Mouse (Mus musculus) kidney, postnatal 0 days (tissue): ENCODE results near the gene Aldh3b1. TPM values are rescaled to one million over a fixed set of nuclear protein-coding genes. Genes with fewer than 3 reads are reported as not detected.

Source experiments
- ATAC-seq: fragments of 200-750 bp; cut with Nextera tagmentation; replicated peaks from 2 replicates; pipeline ENCODE4 v1.8.0; 2017; ENCODE audit warnings: low read depth, moderate number of reproducible peaks, moderate TSS enrichment, moderate library complexity; ENCODE audit not compliant: low FRiP score
- DNase-seq: peaks from one replicate; pipeline ENCODE4 v3.0.0-alpha.2; 2016; ENCODE audit warnings: low spot score
- H3K27ac ChIP-seq: fragments of 300-500 bp; sonication (generic); 2 replicates; pipeline ENCODE4 v1.5.1; 2014; ENCODE audit warnings: mild to moderate bottlenecking
- H3K27me3 ChIP-seq: fragments of 300-500 bp; sonication (generic); 2 replicates; pipeline ENCODE4 v1.6.1; 2014; ENCODE audit warnings: low read length, mixed read lengths; ENCODE audit not compliant: insufficient read depth
- H3K36me3 ChIP-seq: fragments of 300-500 bp; sonication (generic); 2 replicates; pipeline ENCODE4 v1.6.1; 2014; ENCODE audit warnings: low read length, mixed read lengths; ENCODE audit not compliant: insufficient read depth
- H3K4me1 ChIP-seq: fragments of 300-500 bp; sonication (generic); replicated peaks from 2 replicates; pipeline ENCODE4 v1.6.1; 2014; ENCODE audit warnings: antibody characterized with exemption, low read length, mixed read lengths; ENCODE audit not compliant: insufficient read depth
- H3K4me2 ChIP-seq: fragments of 300-500 bp; sonication (generic); 2 replicates; pipeline ENCODE4 v1.6.1; 2014; ENCODE audit warnings: mild to moderate bottlenecking, low read length, moderate library complexity, mixed read lengths
- H3K4me3 ChIP-seq: fragments of 300-500 bp; sonication (generic); replicated peaks from 2 replicates; pipeline ENCODE4 v1.5.1; 2014; ENCODE audit warnings: low read depth, low read length
- H3K9ac ChIP-seq: fragments of 300-500 bp; sonication (generic); 2 replicates; pipeline ENCODE4 v1.6.1; 2014; ENCODE audit warnings: low read depth, low read length
- H3K9me3 ChIP-seq: fragments of 300-500 bp; sonication (generic); replicated peaks from 2 replicates; pipeline ENCODE4 v1.6.1; 2016; ENCODE audit warnings: low read length, inconsistent platforms, mixed read lengths
- CTCF ChIP-seq: IDR thresholded peaks from 2 replicates; pipeline ENCODE4 v1.5.1; 2016; ENCODE audit warnings: antibody characterized with exemption, low read depth, mild to moderate bottlenecking, moderate library complexity
- WGBS: fragments of 180-500 bp; shearing (Covaris S2); extraction: QIAGEN DNeasy Blood & Tissue Kit; methylation state at CpG from one replicate; pipeline ENCODE4 v1.1.7; 2014; 5-methylcytosine and 5-hydroxymethylcytosine counted together
- polyA plus RNA-seq: library from polyadenylated mRNA; unstranded; fragments of >200 nt; fragmentation: Nextera tagmentation; extraction: Ambion mirVana; gene quantifications from 2 replicates; pipeline ENCODE4 v1.2.1, GENCODE M21; 2015

Aldh3b1 gene
- polyA plus RNA-seq, 1 experiment from 2014 or later, result 3.8 TPM

DNA sequence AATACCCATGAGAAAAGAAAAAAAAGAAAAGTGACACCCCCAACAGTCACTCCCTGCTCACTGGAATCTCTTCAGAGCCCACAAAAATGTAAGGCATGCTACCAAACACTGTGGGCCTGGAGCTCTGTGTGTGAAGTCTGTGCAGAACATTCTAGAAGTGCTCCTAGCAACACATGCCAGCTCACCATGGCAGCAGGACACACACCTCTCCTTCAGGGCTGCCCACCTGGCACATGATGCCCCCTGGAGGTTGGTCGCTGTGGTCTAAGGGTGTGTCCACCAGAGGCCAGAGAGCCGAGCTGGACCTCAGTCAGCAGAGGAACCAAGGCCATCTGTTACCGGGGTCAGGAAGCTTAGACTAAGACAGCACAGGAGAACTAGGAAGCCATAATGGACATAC, 3.3 kb downstream of the Aldh3b1 start:
- H3K27ac ChIP-seq, result peak overlapping the region; percentile 42; the same call in 1 of the 2 replicates
- TF ChIP-seq CTCF, result peak; percentile 40; the same call in 1 of the 2 replicates
- DNase-seq (peak; percentile 71), ATAC-seq (no peak)
- no peak overlapping the region for H3K9ac ChIP-seq
- H3K9me3 ChIP-seq, result no peaks in the 10 kb centered on the region
- peaks cover 22% of the 10 kb centered on the region for H3K4me1 ChIP-seq
- H3K4me2 ChIP-seq, result no peak overlapping the region
- H3K36me3 ChIP-seq, result no peaks in the 10 kb centered on the region
- 58% methylated on average over 3 of the region's 3 CpGs for WGBS
- H3K27me3 ChIP-seq, result no peaks in the 10 kb centered on the region
- H3K4me3 ChIP-seq, result no peak overlapping the region

DNA sequence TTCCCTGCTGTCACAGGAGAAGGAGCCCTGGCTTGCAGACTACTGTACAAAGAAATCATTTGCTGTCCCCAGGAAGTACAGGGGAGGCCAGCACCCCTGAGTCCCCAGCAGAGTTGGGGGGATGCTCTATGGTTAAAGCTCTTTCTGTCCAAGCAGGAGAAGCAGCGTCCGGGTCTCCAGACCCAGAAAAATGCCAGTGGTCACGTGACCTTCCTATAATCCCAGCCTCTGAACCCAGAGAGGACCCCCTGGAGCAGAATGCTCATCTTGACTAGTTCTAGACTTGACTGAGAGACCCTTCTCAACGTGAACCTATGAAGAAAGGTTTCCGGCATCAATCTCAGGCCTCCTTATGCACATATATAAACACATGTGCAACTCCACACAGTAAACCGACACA, 3.7 kb downstream of the Aldh3b1 start:
- Histone ChIP-seq H3K4me2 (no peak overlapping the region), H3K36me3 (no peaks in the 10 kb centered on the region), H3K9me3 (no peaks in the 10 kb centered on the region), H3K27ac (no peak overlapping the region), H3K27me3 (no peaks in the 10 kb centered on the region), H3K4me1 (peaks cover 22% of the 10 kb centered on the region), H3K9ac (no peak overlapping the region), H3K4me3 (no peak overlapping the region)
- TF ChIP-seq CTCF, result no peak
- WGBS, result 75% methylated on average over 6 of the region's 6 CpGs
- no peak for DNase-seq
- ATAC-seq, result no peak

DNA sequence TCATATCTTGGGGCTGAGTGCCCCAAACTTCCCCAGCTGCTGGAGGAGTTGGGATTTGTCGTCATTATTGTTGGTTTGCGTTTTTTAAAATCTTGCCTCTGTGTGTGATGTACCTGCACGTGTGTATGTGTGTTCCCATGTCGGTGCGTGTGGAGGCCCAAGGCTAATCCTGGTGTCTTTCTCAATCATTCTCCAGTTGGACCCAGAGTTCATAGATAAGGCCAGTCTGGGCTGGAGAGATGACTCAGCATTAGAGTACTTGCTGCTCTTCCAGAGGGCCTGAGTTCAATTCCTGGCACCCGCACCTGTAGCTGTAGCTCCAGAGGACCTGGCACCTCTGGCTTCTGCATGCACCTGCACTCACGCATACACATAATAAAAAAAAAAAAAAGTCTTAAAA, 4.7 kb downstream of the Aldh3b1 start:
- WGBS, result 97% methylated on average over 7 of the region's 7 CpGs
- Histone ChIP-seq H3K9ac (no peak overlapping the region), H3K4me1 (peaks cover 12% of the 10 kb centered on the region; the same call in 1 of the 2 replicates), H3K4me2 (no peak overlapping the region), H3K9me3 (no peaks in the 10 kb centered on the region), H3K27ac (no peak overlapping the region), H3K27me3 (no peaks in the 10 kb centered on the region), H3K4me3 (no peak overlapping the region), H3K36me3 (no peaks in the 10 kb centered on the region)
- TF ChIP-seq CTCF, result no peak
- DNase-seq (no peak), ATAC-seq (no peak)

DNA sequence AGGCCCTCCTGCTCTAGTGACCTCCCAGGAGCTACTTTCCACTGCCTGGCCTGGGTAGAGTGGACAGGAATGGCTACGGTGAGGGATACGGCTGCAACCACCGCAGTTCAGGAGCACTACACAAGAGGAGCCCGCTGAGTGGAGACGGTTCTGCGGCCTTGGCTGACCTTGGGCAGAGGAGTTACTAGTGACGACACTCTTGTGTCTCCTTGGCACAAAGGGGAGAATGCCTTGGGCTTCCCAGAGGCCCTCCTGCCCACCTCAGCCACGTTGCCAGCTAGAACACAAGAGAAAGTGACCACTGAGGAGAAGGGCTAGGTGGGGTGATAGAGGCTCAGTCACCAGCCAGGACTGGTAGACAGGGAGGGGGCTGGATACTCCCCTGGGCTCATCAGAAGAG, 5.4 kb downstream of the Aldh3b1 start:
- no peak for ATAC-seq
- no peaks in the 10 kb centered on the region for H3K36me3 ChIP-seq
- no peak overlapping the region for H3K9ac ChIP-seq
- no peaks in the 10 kb centered on the region for H3K9me3 ChIP-seq
- 68% methylated on average over 8 of the region's 8 CpGs for WGBS
- H3K4me3 ChIP-seq, result no peak overlapping the region
- H3K4me1 ChIP-seq, result peaks cover 13% of the 10 kb centered on the region; the same call in 1 of the 2 replicates
- no peak for DNase-seq
- TF ChIP-seq CTCF, result no peak
- H3K27me3 ChIP-seq, result no peaks in the 10 kb centered on the region
- H3K27ac ChIP-seq, result peak overlapping the region; percentile 44
- H3K4me2 ChIP-seq, result no peak overlapping the region

DNA sequence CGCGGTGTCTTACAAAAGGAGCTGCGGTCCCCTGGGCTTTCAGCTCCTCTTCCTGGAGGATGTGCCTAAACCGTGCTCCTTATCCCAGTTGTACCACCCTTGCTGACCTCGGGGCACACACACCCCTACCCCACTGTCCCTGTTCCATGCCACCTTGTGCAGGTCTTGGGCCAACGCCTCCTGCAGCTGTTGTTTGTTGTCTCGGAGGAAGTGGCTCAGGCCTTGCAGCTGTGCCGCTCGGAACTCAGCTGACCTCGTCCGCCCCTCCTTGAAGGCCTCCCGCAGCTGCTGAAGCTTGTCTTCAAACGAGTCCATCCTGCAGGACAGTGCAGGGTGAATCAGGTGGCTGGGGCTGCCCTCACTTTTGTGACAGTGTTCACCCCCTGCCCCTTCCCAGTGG, 6.0 kb downstream of the Aldh3b1 start:
- peak; percentile 71 for DNase-seq
- Histone ChIP-seq H3K9ac (no peak overlapping the region), H3K9me3 (no peaks in the 10 kb centered on the region), H3K4me3 (no peak overlapping the region), H3K4me2 (no peak overlapping the region), H3K27ac (peak overlapping the region; percentile 44), H3K36me3 (no peaks in the 10 kb centered on the region), H3K27me3 (no peaks in the 10 kb centered on the region), H3K4me1 (peaks cover 14% of the 10 kb centered on the region; the same call in 1 of the 2 replicates)
- WGBS, result 21% methylated on average over 13 of the region's 13 CpGs
- no peak for TF ChIP-seq CTCF
- peak; percentile 21; the same call in 1 of the 2 replicates for ATAC-seq

DNA sequence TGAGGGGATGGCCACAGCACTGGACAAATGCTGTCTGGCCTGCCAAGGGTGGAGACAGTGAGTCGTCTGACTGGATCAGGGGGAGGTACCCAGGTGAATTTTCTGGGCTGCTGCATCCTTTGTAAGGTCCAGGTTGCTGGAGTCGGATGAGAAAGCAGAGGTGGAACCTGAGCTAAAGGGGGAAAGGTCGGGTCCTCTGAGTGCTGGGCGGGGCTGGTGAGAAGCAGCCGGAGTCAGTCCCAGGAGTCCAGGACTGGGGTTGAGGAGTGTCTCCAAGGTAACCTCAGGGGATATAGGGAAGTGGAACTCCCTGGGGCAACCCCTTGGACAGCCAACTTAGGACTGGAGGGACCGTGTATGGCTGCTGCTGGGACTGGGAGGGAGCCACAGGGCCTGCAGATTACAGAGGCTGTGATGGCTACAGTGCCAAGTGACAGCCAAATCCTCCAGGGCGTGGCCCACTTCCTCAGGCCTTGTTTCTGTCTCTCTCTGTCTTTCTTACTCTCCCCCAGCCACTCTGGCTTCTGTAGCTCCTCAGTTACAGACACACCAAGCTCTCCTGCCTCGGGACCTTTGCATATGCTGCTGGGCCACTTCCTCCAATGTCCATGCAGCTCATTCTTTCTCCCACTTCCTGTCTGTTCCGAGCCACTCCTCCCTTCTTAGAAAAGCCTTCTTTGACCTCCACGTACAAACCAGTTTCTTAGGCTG, 6.8 kb downstream of the Aldh3b1 start:
- no peaks in the 10 kb centered on the region for H3K27me3 ChIP-seq
- no peak overlapping the region for H3K4me3 ChIP-seq
- no peak for DNase-seq
- no peaks in the 10 kb centered on the region for H3K9me3 ChIP-seq
- 47% methylated on average over 10 of the region's 10 CpGs for WGBS
- H3K4me1 ChIP-seq, result peaks cover 14% of the 10 kb centered on the region; the same call in 1 of the 2 replicates
- no peak overlapping the region for H3K9ac ChIP-seq
- no peak overlapping the region for H3K4me2 ChIP-seq
- TF ChIP-seq CTCF, result no peak
- H3K27ac ChIP-seq, result peak overlapping the region; percentile 44; the same call in 1 of the 2 replicates
- no peak for ATAC-seq
- H3K36me3 ChIP-seq, result no peaks in the 10 kb centered on the region
